Mouse (Mus musculus): Measurements from ENCODE around the gene Polr2f. TPM values are rescaled to one million over a fixed set of nuclear protein-coding genes. Genes with fewer than 3 reads are reported as not detected.

The Polr2f gene
- 100 to 1,000 TPM; 100 to 103 TPM for total RNA-seq (2021)
- long read RNA-seq, experiment 1, transcript Polr2f-205 (5 exons, 885 nt): major isoform, 23 of 27 reads
- long read RNA-seq, experiment 1, partial matches to known transcripts: 2 of 27 reads
- long read RNA-seq, experiment 1, other reads (novel, unspliced or antisense): 0 of 27 reads
- long read RNA-seq, experiment 2, transcript Polr2f-205 (5 exons, 885 nt): major isoform, 19 of 20 reads
- long read RNA-seq, experiment 2, partial matches to known transcripts: 0 of 20 reads
- long read RNA-seq, experiment 2, other reads (novel, unspliced or antisense): 1 of 20 reads

GRCm38 (mm10) chr15:79140866-79141565 is at the start of gene Polr2f, which contains the start of gene 1700088E04Rik:
TSS of gene Polr2f (plus strand) at chr15:79141009.
TSS of gene 1700088E04Rik (minus strand) at chr15:79141253.
- no peak for TF ChIP-seq CTCF (IDR thresholded peaks at IDR 0.05)
- Histone ChIP-seq H3K4me3 (peak within 1 kb of the TSS; percentile 92), H3K27ac (peak within 1 kb of the TSS; percentile 76)
- DNase-seq (ENCODE audit: extremely low spot score in 1 of 2, low spot score in 2 of 2): peak; percentile 93 to 96
- intact Hi-C loops (cut with DNase I): no loop called here

- no peak for TF ChIP-seq CTCF (IDR thresholded peaks at IDR 0.05)
- intact Hi-C loops (cut with DNase I): loop anchor here (5.0 kb wide), 1 partner anchor 35 kb away; no protein-coding TSS in a partner anchor
- no peak for DNase-seq (ENCODE audit: extremely low spot score in 1 of 2, low spot score in 2 of 2)
- no peak overlapping the region for H3K27ac ChIP-seq
- no peak overlapping the region for H3K4me3 ChIP-seq
Measured at GRCm38 (mm10) chr15:79092284-79092683, 48.5 kb upstream of the Polr2f start.

GRCm38 (mm10) chr15:79093083-79093839 is 47.5 kb upstream of the Polr2f start:
- no peak for DNase-seq (ENCODE audit: extremely low spot score in 1 of 2, low spot score in 2 of 2)
- intact Hi-C loops (cut with DNase I): loop anchor here (5.0 kb wide), 1 partner anchor 34 kb away; no protein-coding TSS in a partner anchor
- peak; percentile 60 for TF ChIP-seq CTCF (IDR thresholded peaks at IDR 0.05)
- no peak overlapping the region for H3K27ac ChIP-seq
- no peak overlapping the region for H3K4me3 ChIP-seq

- no peak for DNase-seq (ENCODE audit: extremely low spot score in 1 of 2, low spot score in 2 of 2)
Measured at GRCm38 (mm10) chr15:79095483-79095882, 45.3 kb upstream of the Polr2f start.

GRCm38 (mm10) chr15:79096556-79096955 is 44.3 kb upstream of the Polr2f start:
- Histone ChIP-seq H3K4me3 (no peak overlapping the region), H3K27ac (peak overlapping the region; percentile 69; the same call in 1 of the 2 replicates)
- intact Hi-C loops (cut with DNase I): no loop called here
- no peak for DNase-seq (ENCODE audit: extremely low spot score in 1 of 2, low spot score in 2 of 2)
- no peak for TF ChIP-seq CTCF (IDR thresholded peaks at IDR 0.05)

More at GRCm38 (mm10) chr15:79095483-79095882, 45.3 kb upstream of the Polr2f start:
- no peak for TF ChIP-seq CTCF (IDR thresholded peaks at IDR 0.05)
- H3K4me3 ChIP-seq: no peak overlapping the region
- H3K27ac ChIP-seq: no peak overlapping the region
- intact Hi-C loops (cut with DNase I): loop anchor here (2.0 kb wide), 1 partner anchor 53 kb away; no protein-coding TSS in a partner anchor

GRCm38 (mm10) chr15:79097135-79097534 is 43.7 kb upstream of the Polr2f start:
- intact Hi-C loops (cut with DNase I): no loop called here
- no peak for DNase-seq (ENCODE audit: extremely low spot score in 1 of 2, low spot score in 2 of 2)
- no peak for TF ChIP-seq CTCF (IDR thresholded peaks at IDR 0.05)
- H3K4me3 ChIP-seq: no peak overlapping the region
- H3K27ac ChIP-seq: peak overlapping the region; percentile 69

- H3K27ac ChIP-seq: peak overlapping the region; percentile 69
- intact Hi-C loops (cut with DNase I): no loop called here
Measured at GRCm38 (mm10) chr15:79097611-79098025, 43.2 kb upstream of the Polr2f start.

GRCm38 (mm10) chr15:79098220-79098619 is 42.6 kb upstream of the Polr2f start:
- intact Hi-C loops (cut with DNase I): no loop called here
- H3K27ac ChIP-seq: peak overlapping the region; percentile 68
- no peak for TF ChIP-seq CTCF (IDR thresholded peaks at IDR 0.05)
- DNase-seq (ENCODE audit: extremely low spot score in 1 of 2, low spot score in 2 of 2): no peak
- H3K4me3 ChIP-seq: no peak overlapping the region

More at GRCm38 (mm10) chr15:79097611-79098025, 43.2 kb upstream of the Polr2f start:
- no peak overlapping the region for H3K4me3 ChIP-seq
- DNase-seq (ENCODE audit: extremely low spot score in 1 of 2, low spot score in 2 of 2): peak in 1 of 2 experiments; percentile 47
- TF ChIP-seq CTCF (IDR thresholded peaks at IDR 0.05): no peak

- DNase-seq (ENCODE audit: extremely low spot score in 1 of 2, low spot score in 2 of 2): no peak
- Histone ChIP-seq H3K4me3 (no peak overlapping the region), H3K27ac (no peak overlapping the region)
- no peak for TF ChIP-seq CTCF (IDR thresholded peaks at IDR 0.05)
- intact Hi-C loops (cut with DNase I): no loop called here
Measured at GRCm38 (mm10) chr15:79098868-79099267, 41.9 kb upstream of the Polr2f start.

GRCm38 (mm10) chr15:79099456-79099855 is 41.4 kb upstream of the Polr2f start:
- no peak for DNase-seq (ENCODE audit: extremely low spot score in 1 of 2, low spot score in 2 of 2)
- Histone ChIP-seq H3K4me3 (no peak overlapping the region), H3K27ac (no peak overlapping the region)
- intact Hi-C loops (cut with DNase I): no loop called here
- TF ChIP-seq CTCF (IDR thresholded peaks at IDR 0.05): no peak

GRCm38 (mm10) chr15:79100391-79100790 is 40.4 kb upstream of the Polr2f start:
- DNase-seq (ENCODE audit: extremely low spot score in 1 of 2, low spot score in 2 of 2): no peak
- intact Hi-C loops (cut with DNase I): no loop called here
- no peak for TF ChIP-seq CTCF (IDR thresholded peaks at IDR 0.05)

More at GRCm38 (mm10) chr15:79100391-79100790, 40.4 kb upstream of the Polr2f start:
- Histone ChIP-seq H3K27ac (no peak overlapping the region; the same call in 1 of the 2 replicates), H3K4me3 (no peak overlapping the region)

All from left cerebral cortex, adult 2 months (tissue).